Mouse (Mus musculus) forebrain, embryonic 11.5 days (tissue): Measurements from ENCODE around the gene B2m. TPM values are rescaled to one million over a fixed set of nuclear protein-coding genes. Genes with fewer than 3 reads are reported as not detected.

Experiments
- ATAC-seq: fragments of 200-750 bp; cut with Nextera tagmentation; replicated peaks from 2 replicates; pipeline ENCODE4 v1.8.0; 2017; ENCODE audit warnings: moderate TSS enrichment; ENCODE audit not compliant: low FRiP score
- DNase-seq: peaks from one replicate; pipeline ENCODE4 v3.0.0-alpha.2; 2017; ENCODE audit warnings: low spot score
- H3K27ac ChIP-seq: fragments of 300-500 bp; sonication (generic); 2 replicates; pipeline ENCODE4 v1.5.1; 2014; ENCODE audit warnings: low read depth, low read length
- H3K27me3 ChIP-seq: fragments of 300-500 bp; sonication (generic); 2 replicates; pipeline ENCODE4 v1.6.1; 2014; ENCODE audit warnings: mild to moderate bottlenecking, low read length, mixed read lengths; ENCODE audit not compliant: control insufficient read depth, insufficient read depth
- H3K36me3 ChIP-seq: fragments of 300-500 bp; sonication (generic); 2 replicates; pipeline ENCODE4 v1.6.1; 2014; ENCODE audit warnings: mild to moderate bottlenecking, low read length, moderate library complexity, mixed read lengths; ENCODE audit not compliant: control insufficient read depth, insufficient read depth
- H3K4me1 ChIP-seq: fragments of 300-500 bp; sonication (generic); replicated peaks from 2 replicates; pipeline ENCODE4 v1.6.1; 2014; ENCODE audit warnings: low read length, mixed read lengths; ENCODE audit not compliant: control insufficient read depth, insufficient read depth
- H3K4me2 ChIP-seq: fragments of 300-500 bp; sonication (generic); 2 replicates; pipeline ENCODE4 v1.6.1; 2014; ENCODE audit warnings: low read depth, mild to moderate bottlenecking, low read length, moderate library complexity, mixed read lengths; ENCODE audit not compliant: severe bottlenecking
- H3K4me3 ChIP-seq: fragments of 300-500 bp; sonication (generic); 2 replicates; pipeline ENCODE4 v1.5.1; 2014; ENCODE audit warnings: low read depth, low read length
- H3K9ac ChIP-seq: fragments of 300-500 bp; sonication (generic); 2 replicates; pipeline ENCODE4 v1.6.1; 2014; ENCODE audit warnings: low read length
- H3K9me3 ChIP-seq: fragments of 300-500 bp; sonication (generic); 2 replicates; pipeline ENCODE4 v1.6.1; 2016; ENCODE audit warnings: low read length, mixed read lengths; ENCODE audit not compliant: control insufficient read depth
- WGBS: fragments of 180-500 bp; shearing (Covaris S2); extraction: QIAGEN DNeasy Blood & Tissue Kit; methylation state at CpG from one replicate; pipeline ENCODE4 v1.1.7; 2014; 5-methylcytosine and 5-hydroxymethylcytosine counted together
- polyA plus RNA-seq: library from polyadenylated mRNA; unstranded; fragments of >200 nt; fragmentation: Nextera tagmentation; extraction: Ambion mirVana; gene quantifications from 2 replicates; pipeline ENCODE4 v1.2.1, GENCODE M21; 2014

The B2m gene
- polyA plus RNA-seq, 1 experiment from 2014 or later: 101 TPM

- no peaks in the 10 kb centered on the region for H3K9me3 ChIP-seq
- 53% methylated on average over 5 of the region's 5 CpGs for whole genome bisulfite sequencing
- H3K4me1 ChIP-seq: no peaks in the 10 kb centered on the region
- no peaks in the 10 kb centered on the region for H3K36me3 ChIP-seq
- H3K27me3 ChIP-seq: no peaks in the 10 kb centered on the region
- H3K27ac ChIP-seq: no peak overlapping the region
- ATAC-seq: no peak
- no peak overlapping the region for H3K9ac ChIP-seq
- no peak for DNase-seq
- H3K4me3 ChIP-seq: no peak overlapping the region
- no peak overlapping the region for H3K4me2 ChIP-seq
These were observed 20.6 kb upstream of the B2m start for GRCm38 (mm10) chr2:122126765-122127347.

- H3K36me3 ChIP-seq: no peaks in the 10 kb centered on the region
- H3K9ac ChIP-seq: no peak overlapping the region
- DNase-seq (no peak), ATAC-seq (no peak)
- no peak overlapping the region for H3K27ac ChIP-seq
- H3K9me3 ChIP-seq: no peaks in the 10 kb centered on the region
- H3K4me3 ChIP-seq: no peak overlapping the region
- no peaks in the 10 kb centered on the region for H3K27me3 ChIP-seq
- no peak overlapping the region for H3K4me2 ChIP-seq
- WGBS: 93% methylated on average over 4 of the region's 4 CpGs
- H3K4me1 ChIP-seq: no peaks in the 10 kb centered on the region
These were observed 19.9 kb upstream of the B2m start for GRCm38 (mm10) chr2:122127635-122128034.

- no peak for ATAC-seq
- 88% methylated on average over 2 of the region's 2 CpGs for WGBS
These were observed 15.4 kb upstream of the B2m start for GRCm38 (mm10) chr2:122132078-122132477.

GRCm38 (mm10) chr2:122132618-122133017, 14.9 kb upstream of the B2m start:
- Histone ChIP-seq H3K27ac (no peak overlapping the region), H3K4me2 (no peak overlapping the region), H3K4me1 (no peaks in the 10 kb centered on the region), H3K4me3 (no peak overlapping the region), H3K27me3 (no peaks in the 10 kb centered on the region), H3K36me3 (no peaks in the 10 kb centered on the region), H3K9me3 (no peaks in the 10 kb centered on the region), H3K9ac (no peak overlapping the region)
- 81% methylated on average over 2 of the region's 2 CpGs for WGBS
- ATAC-seq (no peak), DNase-seq (no peak)

More at GRCm38 (mm10) chr2:122132078-122132477, 15.4 kb upstream of the B2m start:
- Histone ChIP-seq H3K9me3 (no peaks in the 10 kb centered on the region), H3K9ac (no peak overlapping the region), H3K4me2 (no peak overlapping the region), H3K36me3 (no peaks in the 10 kb centered on the region), H3K27me3 (no peaks in the 10 kb centered on the region), H3K27ac (no peak overlapping the region), H3K4me1 (no peaks in the 10 kb centered on the region), H3K4me3 (no peak overlapping the region)
- DNase-seq: no peak

GRCm38 (mm10) chr2:122137839-122138465, 9.5 kb upstream of the B2m start:
- 67% methylated on average over 5 of the region's 5 CpGs for WGBS
- Histone ChIP-seq H3K36me3 (no peaks in the 10 kb centered on the region), H3K27me3 (no peaks in the 10 kb centered on the region), H3K4me1 (no peaks in the 10 kb centered on the region), H3K9me3 (no peaks in the 10 kb centered on the region), H3K4me3 (no peak overlapping the region), H3K27ac (no peak overlapping the region), H3K4me2 (no peak overlapping the region), H3K9ac (no peak overlapping the region)
- ATAC-seq (no peak), DNase-seq (no peak)

- Histone ChIP-seq H3K36me3 (no peaks in the 10 kb centered on the region), H3K9me3 (no peaks in the 10 kb centered on the region), H3K27ac (no peak overlapping the region), H3K4me1 (no peaks in the 10 kb centered on the region), H3K27me3 (no peaks in the 10 kb centered on the region), H3K9ac (no peak overlapping the region), H3K4me3 (no peak overlapping the region), H3K4me2 (no peak overlapping the region)
- DNase-seq (no peak), ATAC-seq (no peak)
- 84% methylated on average over 2 of the region's 2 CpGs for WGBS
These were observed 6.7 kb upstream of the B2m start for GRCm38 (mm10) chr2:122140815-122141214.

GRCm38 (mm10) chr2:122141332-122141967, 6.0 kb upstream of the B2m start:
- Histone ChIP-seq H3K36me3 (no peaks in the 10 kb centered on the region), H3K27ac (no peak overlapping the region), H3K4me1 (no peaks in the 10 kb centered on the region), H3K4me2 (no peak overlapping the region), H3K9me3 (no peaks in the 10 kb centered on the region), H3K27me3 (no peaks in the 10 kb centered on the region), H3K9ac (no peak overlapping the region), H3K4me3 (no peak overlapping the region)
- ATAC-seq (no peak), DNase-seq (no peak)
- WGBS: 77% methylated on average over 5 of the region's 5 CpGs

GRCm38 (mm10) chr2:122143111-122143510, 4.4 kb upstream of the B2m start:
- H3K9ac ChIP-seq: no peak overlapping the region
- H3K27ac ChIP-seq: no peak overlapping the region
- no peak for DNase-seq
- H3K4me1 ChIP-seq: peaks cover 2% of the 10 kb centered on the region; the same call in 1 of the 2 replicates
- no peak for ATAC-seq
- WGBS: 91% methylated on average over 3 of the region's 3 CpGs
- H3K4me2 ChIP-seq: no peak overlapping the region
- H3K36me3 ChIP-seq: no peaks in the 10 kb centered on the region
- H3K9me3 ChIP-seq: no peaks in the 10 kb centered on the region
- no peak overlapping the region for H3K4me3 ChIP-seq
- no peaks in the 10 kb centered on the region for H3K27me3 ChIP-seq
